Mouse (Mus musculus) gastrocnemius, adult 18-20 months (tissue): ENCODE measurements around the gene Rp9. TPM values are rescaled to one million over a fixed set of nuclear protein-coding genes. Genes with fewer than 3 reads are reported as not detected.
"Not testable (repeated sequence)": the region's sequence is repeated elsewhere in the genome, so short reads cannot be mapped to it uniquely, and the experiment has no call there.

Source experiments
- DNase-seq: peaks from one replicate; pipeline ENCODE4 v3.0.0; 2021; ENCODE audit warnings: low spot score
- total RNA-seq, 2 experiments: library from RNA; stranded (reverse); gene quantifications; 2 replicates each; pipeline ENCODE4 v1.2.3; 2021

Gene Rp9
- total RNA-seq, 2 experiments from 2014 or later: 37.0 to 37.5 TPM

- DNase-seq: no peak
Observed at GRCm38 (mm10) chr9:22422559-22422958, 47.0 kb downstream of the Rp9 start.

- no peak for DNase-seq
Observed at GRCm38 (mm10) chr9:22420491-22420890, 49.1 kb downstream of the Rp9 start.

GRCm38 (mm10) chr9:22419877-22420276 is 49.7 kb downstream of the Rp9 start:
- no peak for DNase-seq

GRCm38 (mm10) chr9:22417547-22417946 is 52.0 kb downstream of the Rp9 start:
- no peak for DNase-seq

GRCm38 (mm10) chr9:22416187-22416586 is 53.4 kb downstream of the Rp9 start:
- no peak for DNase-seq

- peak; percentile 97 for DNase-seq
Observed at GRCm38 (mm10) chr9:22411002-22411857, 58.3 kb downstream of the Rp9 start, which contains the start of gene 9530077C05Rik. Gene 9530077C05Rik, plus strand, starts transcription at chr9:22411513.

GRCm38 (mm10) chr9:22409501-22409900 is 60.0 kb downstream of the Rp9 start:
- DNase-seq: no peak

- not testable (repeated sequence) for DNase-seq
Observed at GRCm38 (mm10) chr9:22408344-22408743, 61.2 kb downstream of the Rp9 start.

GRCm38 (mm10) chr9:22407633-22408032 is 61.9 kb downstream of the Rp9 start:
- DNase-seq: not testable (repeated sequence)

GRCm38 (mm10) chr9:22405414-22405813 is 64.1 kb downstream of the Rp9 start:
- DNase-seq: no peak

- DNase-seq: not testable (repeated sequence)
Observed at GRCm38 (mm10) chr9:22403501-22403900, 66.0 kb downstream of the Rp9 start.

GRCm38 (mm10) chr9:22402976-22403375 is 66.6 kb downstream of the Rp9 start:
- DNase-seq: no peak

- no peak for DNase-seq
Observed at GRCm38 (mm10) chr9:22402001-22402400, 67.5 kb downstream of the Rp9 start.

GRCm38 (mm10) chr9:22399021-22399420 is 70.5 kb downstream of the Rp9 start:
- DNase-seq: no peak

GRCm38 (mm10) chr9:22394725-22395124 is 74.8 kb downstream of the Rp9 start:
- no peak for DNase-seq

GRCm38 (mm10) chr9:22390390-22390789 is 79.2 kb downstream of the Rp9 start:
- no peak for DNase-seq

GRCm38 (mm10) chr9:22389736-22390245 is 79.8 kb downstream of the Rp9 start:
- DNase-seq: no peak

- peak; percentile 91 for DNase-seq
Observed at GRCm38 (mm10) chr9:22389021-22389476, 80.5 kb downstream of the Rp9 start, which contains the start of gene Anln. Gene Anln, minus strand, starts transcription at chr9:22389188.

- DNase-seq: no peak
Observed at GRCm38 (mm10) chr9:22388401-22388980, 81.1 kb downstream of the Rp9 start.

GRCm38 (mm10) chr9:22387901-22388300 is 81.6 kb downstream of the Rp9 start:
- no peak for DNase-seq

GRCm38 (mm10) chr9:22385890-22386289 is 83.7 kb downstream of the Rp9 start:
- DNase-seq: no peak

GRCm38 (mm10) chr9:22376086-22376485 is 93.5 kb downstream of the Rp9 start:
- DNase-seq: no peak
